Mouse (Mus musculus) adrenal gland, adult 18-20 months (tissue): ENCODE results near the gene Xylt1. TPM values are rescaled to one million over a fixed set of nuclear protein-coding genes. Genes with fewer than 3 reads are reported as not detected.

ENCODE experiments used
- DNase-seq, 2 experiments: peaks; one replicate each; pipeline ENCODE4 v3.0.0; 2021 to 2022; ENCODE audit warnings: low spot score in 2 of 2
- total RNA-seq, 2 experiments: library from RNA; stranded (reverse); gene quantifications; 1 replicate in 1 of 2; 2 replicates in 1 of 2; pipeline ENCODE4 v1.2.3; 2021

Gene Xylt1
- total RNA-seq, 2 experiments from 2014 or later = 6.0 to 6.2 TPM

DNA sequence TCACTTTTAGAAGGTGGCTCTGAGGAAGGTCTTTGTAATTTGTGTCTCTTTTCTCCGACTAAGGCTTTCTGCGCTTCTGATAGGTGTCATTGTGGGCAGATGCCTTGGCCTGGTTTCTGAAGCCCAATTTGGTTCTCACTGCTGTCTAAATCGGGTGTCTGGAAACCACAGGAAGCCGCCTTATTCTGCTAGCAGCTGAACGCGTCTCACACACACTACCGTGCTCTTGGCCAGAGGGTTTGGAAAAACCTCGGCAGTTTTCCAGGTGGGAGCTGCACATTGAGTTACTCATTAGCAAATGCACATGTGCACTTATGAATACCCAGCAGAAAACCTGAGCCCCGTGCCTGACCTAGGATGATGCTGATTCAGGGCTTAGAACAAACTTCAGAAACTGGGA is 52.9 kb downstream of the Xylt1 start:
- no peak for DNase-seq

DNA sequence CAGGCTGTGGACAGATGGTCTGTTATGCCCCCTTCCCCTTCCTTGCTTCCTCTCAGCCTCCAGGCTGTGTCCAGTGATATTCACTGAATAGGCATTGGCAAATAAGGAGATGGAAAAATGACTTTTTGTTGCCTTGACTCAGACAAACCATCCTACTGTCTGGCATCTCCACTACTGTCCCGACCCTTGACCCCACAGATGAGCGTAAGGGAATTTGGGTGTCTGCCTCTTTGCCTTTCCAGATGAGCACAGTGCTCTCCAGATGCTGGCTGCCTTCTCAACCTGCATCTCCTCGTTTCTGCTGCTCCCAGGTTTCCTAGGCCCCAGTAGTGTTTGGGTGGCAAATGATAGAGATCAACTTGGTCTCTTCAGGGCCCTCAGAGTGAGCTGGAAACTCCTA is 54.3 kb downstream of the Xylt1 start:
- no peak for DNase-seq

DNA sequence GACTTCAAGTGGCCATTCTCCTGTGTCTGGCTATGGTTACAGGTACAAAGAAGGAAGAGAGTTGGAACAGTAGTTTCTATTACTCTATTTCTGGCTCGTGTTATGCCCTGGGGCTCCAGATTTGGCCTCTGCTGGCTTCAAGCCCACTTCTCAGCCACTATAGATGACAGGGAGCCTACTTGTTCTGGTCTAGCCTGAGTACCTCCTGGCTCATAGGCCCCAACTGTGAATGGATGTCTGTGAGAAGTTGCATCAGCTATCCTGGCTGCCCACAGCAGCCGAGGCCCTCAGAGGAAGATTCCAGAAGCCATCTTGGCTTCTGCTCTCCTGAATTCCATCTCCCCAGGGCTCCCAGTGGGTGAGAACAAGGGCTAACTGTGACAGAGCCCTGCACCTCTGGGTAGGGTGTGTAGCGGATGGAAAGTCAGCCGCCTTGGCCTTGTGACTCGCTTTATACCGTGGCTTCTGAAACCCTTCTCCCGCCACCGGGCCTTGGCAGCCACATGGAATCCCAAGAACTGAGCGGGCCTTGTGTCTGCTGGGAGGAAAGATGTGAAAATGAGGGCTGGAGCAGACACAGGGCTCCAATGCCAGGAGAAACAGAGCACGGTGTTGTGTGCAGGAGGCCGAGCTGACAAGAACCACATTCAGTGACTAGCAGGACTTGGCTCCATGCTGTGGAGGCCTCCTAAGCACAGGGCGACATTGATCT is 55.1 kb downstream of the Xylt1 start:
- no peak for DNase-seq

DNA sequence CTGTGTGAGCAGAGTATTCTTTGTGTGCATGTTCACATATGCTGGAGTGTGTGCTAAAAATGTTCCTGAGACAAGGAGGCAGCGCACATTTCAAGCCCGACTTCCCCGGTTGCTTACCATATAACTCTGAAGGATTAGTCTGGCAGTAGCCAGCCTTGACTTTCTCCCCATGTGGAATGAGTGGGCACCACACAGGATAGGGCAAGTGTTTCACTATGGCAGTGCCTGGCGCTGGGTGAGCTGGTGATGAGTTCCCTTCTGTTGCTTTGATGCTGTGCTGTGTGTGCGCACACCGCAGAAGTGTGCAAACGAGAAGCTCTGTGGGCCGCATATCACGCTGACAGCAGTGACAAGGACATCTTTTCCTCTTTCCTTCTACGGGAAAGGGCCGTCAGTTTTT is 56.1 kb downstream of the Xylt1 start:
- no peak for DNase-seq

DNA sequence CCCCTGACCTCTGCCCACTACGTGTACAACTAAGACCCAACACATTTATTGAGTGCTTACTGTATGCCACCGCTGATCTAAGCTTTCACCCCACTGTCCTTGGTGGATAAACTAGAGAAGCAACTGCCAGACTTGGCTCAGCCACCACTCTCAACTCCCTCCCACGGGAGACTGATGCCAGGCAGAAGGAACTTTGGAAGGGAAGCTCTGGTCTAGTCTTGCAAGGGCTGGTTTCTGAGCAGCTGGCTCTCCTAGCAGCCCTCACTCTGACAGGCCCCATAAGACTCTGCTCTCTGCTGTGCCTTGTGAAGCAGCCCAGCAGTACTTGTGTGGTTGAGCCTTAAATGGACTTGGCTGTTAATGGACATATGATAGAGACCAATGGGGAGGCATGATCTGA is 60.2 kb downstream of the Xylt1 start:
- DNase-seq = no peak

DNA sequence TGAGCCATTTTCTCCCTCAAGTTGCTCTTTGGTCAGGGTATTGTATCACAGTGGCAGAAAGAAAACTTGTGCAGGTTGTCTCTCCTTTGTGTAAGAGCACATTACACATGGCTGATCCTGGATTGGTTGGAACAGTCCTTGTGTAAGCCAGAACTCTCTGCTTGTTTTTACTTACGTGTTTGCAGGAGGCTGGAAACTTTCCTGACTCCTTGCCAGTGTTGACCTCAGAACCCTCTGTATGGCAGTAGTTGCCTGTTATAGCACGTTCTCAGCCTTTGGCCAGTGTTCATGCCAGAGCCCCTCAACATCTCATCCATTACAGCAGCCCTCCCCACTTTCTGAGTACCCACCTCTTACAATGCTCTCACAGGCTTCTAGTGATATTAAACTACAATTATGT is 61.9 kb downstream of the Xylt1 start:
- no peak for DNase-seq

DNA sequence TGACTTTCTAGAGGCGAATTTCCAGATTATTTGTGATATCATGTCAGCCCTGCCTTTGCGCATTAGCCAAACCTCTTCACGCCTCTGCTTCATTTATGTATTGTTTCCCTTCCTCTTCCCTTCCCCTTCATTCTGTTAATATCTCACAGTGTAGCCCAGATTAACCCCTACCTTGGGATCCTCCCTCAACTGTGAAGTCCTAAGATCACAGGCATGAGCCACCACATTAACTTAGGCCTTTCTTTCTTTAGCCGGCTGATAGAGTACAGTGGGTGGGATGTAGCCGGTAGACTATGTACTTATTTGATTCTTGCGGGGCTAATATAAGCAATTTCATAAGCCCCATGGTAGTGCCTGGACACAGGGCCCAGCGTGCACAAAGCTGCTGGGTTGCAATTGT is 62.4 kb downstream of the Xylt1 start:
- no peak for DNase-seq

DNA sequence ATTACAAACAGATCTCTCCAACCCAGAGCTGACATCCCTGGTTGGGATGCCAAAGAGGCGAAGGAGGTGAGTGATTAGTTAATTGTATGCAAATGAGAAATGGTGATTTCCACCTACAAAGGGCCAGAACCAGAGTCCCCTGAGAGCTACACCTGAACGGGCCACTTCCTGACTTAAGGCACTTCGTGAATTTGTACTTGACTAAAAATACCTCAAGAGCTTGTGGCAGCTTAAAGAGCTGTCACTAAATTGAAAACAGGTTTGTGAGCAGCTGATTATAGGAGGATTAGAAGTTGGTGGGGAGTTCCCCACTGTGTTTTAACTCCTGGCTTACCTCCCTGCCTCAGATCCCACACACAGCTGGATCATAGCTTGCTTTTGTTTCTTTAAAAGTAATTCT is 64.7 kb downstream of the Xylt1 start:
- no peak for DNase-seq

DNA sequence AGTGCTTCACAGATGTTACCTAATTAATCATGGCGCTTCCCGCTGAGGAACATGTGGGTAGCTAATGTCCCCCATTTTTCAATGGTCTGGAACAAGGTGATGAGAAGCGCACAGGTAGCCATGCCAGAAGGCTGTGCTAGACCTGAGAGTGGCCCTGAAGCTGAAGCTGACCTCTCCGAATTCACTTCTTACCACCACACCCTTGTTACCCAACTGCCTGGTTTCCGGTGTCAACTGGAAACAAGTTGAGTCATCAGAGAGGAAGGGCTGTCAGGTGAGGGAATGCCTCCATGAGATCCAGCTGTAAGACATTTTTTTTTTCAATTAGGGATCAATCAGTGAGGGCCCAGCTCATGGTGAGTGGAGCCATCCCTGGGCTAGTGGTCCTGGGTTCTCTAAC is 68.8 kb downstream of the Xylt1 start:
- DNase-seq = no peak

DNA sequence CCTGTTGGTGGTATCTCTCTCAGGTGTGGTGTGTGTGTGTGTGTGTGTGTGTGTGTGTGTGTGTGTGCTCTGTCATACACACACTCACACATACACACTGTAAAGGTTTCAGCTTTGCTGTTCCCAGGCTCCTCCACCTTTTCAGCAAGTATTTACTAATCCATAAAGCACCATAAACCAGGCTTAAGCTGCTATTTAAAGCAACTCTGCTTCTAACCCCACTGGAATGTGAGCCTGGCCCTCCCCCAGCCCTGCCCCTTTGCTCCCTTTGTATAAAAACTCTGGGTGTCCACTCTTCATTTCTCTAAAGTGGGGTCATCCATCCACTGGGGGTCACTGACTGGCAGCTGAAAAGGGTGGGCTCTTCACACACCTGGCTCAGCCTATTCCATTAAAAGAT is 70.4 kb downstream of the Xylt1 start:
- DNase-seq = no peak

DNA sequence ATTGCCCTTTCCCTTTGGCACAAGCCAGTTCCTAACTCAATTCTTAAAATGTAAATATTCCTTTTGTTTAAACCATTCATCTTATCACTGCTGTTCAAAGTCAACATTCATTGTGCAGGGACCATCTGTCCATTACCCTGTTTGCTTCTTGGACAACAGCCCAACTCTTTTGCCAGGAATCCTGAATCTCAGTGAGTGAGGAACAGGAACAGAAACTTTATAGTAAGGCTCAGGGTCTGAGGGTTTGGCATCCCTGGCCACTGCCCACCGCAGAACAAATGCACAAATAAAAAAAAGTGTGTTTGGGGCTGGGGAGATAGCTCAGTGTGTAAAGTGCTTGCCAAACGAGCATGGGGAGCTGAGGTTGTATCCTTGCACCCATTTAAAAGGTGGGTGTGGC is 71.5 kb downstream of the Xylt1 start:
- DNase-seq = no peak

DNA sequence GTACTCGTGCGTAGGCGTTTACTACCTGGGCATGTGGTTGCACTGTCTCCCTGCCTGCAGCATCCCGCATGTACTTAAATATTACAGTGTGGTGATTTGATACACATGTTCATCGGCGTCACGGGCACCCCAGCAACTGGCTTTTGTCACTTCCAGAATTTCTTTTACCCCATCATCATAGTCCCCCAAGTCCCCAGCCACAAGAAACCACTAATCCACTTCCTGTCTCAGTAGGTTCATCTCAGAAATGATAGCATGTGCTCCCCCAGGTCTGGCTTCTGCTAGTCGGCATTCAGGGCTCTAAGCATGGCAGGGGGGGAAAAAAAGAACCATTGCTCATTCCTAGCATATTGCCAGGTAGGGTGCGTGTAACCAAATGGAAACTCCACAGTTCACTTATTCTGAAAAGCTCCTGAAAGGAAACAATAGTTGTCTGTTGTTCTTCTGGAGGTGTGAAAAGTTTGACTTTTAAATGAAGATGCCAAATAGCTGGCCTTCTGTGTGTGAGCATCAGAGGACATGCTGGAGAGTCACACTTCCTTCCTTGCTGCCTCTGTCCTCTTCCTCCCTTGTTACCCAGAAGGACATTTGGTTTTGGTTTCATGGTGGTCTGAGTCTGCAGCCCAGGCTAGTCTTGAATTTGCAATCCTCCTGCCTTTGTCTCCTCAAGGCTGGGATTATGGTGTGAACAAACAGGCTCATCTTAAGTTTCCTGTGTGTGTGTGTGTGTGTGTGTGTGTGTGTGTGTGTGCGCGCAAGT is 74.2 kb downstream of the Xylt1 start:
- DNase-seq = no peak

DNA sequence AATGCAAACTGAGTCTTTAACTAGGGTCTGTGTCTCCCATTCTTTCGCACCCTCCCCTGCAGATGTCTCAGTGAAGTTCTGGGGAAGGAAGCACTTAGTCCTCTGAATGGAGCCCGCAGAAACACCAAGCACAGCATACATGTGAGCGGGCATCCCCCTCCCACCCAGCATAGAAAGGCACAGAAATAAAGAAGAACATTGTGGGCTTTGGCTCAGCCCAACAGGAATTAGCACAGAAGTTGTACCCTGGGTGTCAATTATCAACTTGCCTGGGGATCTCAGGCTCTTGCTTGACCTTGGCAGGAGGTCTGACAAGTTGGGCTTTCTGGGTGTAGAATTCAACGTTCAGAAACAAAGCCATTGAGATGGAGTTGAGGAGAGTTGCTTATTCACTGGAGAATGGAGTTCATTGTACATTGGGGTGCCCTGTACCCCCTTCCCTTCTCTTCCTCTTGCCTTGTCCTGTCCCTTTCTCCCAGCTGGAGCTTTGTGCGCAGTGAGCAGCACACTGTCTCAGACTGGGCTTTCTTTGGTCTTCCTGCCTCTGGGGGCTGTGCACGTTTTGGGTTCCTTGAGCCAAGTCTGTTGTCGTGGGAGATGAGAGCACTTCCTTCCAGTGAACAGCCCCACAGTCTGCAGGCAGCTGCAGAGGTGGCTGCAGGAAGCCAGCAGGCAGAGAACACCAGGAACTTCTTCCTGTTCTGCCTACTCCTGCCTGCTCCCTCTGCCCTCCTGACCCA is 81.6 kb downstream of the Xylt1 start:
- no peak for DNase-seq

DNA sequence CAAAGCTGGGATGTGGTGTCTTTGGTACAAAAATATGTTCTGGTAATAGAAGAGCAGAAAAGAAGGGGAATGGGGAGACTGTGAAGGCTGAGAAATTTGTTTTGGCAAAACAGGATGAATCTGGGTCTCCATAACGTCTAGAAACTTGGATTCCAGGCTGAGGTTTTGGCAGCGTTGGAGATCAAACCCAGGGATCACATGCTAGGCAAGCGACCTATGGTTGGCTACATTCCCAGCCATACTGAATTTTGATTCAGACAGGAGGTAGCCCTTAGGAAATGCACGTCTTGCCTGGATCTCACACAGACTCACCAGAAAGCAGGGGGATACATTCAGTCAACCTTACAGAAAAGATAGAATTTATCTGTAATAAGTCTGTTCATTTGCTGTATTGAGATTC is 84.2 kb downstream of the Xylt1 start:
- no peak for DNase-seq

DNA sequence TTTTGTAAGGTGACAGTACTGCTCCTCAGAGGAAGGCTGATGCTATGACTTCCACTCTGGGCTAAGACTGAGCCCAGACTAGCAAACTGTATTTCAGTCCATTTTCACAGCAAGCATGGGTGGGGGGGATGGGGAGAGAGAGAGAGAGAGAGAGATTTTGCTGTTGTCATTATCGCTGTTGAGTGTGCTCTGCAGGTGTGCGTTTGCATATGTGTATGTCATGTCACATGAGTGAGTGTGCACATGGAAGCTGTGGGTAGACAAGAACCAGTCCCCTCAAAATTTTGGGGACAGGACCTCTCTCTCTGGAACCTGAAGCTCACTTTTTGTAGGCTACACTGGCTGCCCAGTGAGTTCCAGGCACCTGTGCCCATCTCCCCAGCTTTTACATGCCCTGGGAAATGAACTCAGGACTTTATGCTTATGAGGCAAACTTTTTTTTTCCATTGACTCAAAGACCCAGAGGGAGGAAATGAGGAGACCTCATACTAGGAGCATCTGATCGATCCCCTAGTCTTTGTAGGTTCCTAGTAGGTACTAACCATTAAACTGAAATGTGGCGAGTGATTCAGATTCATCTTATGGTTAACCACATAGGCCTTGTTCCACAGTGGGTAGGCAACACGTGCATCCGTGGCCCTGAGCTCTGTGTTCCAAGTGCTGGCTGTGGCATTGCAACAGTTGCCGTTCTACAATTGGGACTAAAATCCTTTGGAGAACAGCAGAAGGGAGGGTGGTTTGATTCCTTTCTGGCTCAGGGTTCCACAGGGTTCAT is 85.4 kb downstream of the Xylt1 start:
- no peak for DNase-seq

DNA sequence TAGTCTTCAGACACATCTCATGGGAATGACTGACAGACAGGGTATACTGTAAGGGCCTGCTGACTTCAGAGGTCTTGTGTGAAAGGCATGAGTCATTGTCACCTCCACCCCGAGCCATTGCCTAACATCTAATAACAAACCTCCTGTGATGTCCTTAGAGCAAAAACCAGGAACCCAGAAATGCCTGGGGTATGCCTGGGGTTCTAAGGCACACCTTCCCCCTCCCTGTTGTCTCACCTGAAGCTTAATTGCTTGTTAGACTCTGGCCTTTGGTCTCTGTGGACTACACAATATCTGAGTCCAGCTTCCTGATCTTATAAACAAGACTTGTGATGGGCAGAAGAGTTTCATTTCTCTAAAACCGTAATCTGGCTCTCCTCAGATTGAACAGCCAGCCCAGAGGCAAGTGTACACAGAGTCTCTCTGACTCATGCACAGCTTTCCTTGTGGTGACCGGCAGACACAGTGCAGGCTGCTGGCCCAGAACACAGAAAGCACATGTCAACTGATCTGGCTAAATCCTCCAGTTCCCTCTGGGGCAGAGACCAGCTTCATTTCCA is 89.5 kb downstream of the Xylt1 start:
- no peak for DNase-seq

DNA sequence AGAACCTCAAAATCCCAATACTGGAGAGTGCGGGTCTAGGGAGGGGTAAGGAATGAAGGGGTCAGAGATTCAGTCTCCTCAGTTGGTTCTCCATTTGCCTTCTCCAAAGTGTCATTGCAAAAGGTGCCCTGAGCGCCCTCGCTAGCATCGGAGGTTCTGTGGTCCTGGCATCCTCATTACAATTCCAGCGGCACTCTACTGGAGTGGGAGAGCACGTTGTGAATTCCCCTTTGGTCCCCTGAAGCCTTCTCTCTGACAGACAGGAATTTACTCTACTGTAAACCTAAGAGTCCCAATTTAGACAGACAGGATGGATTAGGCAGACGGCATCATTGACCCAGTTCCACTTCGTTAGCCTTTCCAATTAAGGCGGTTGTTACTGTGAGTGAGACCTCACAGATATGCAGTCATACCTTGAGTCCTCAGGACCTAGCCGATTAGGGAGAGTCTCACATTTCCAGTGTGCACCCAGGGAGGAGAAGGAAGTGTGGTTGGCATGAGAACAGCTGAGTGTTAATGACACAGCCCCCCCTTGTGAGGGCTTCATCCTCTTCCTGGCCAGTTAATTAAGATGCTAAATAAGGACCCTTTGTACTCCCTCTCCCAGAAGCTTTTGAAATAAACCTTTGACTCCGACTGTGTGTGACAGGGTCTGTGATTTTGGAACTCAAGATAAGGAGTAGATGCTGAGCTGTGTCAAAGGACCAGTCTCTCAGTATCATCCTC is 91.4 kb downstream of the Xylt1 start:
- DNase-seq = no peak

DNA sequence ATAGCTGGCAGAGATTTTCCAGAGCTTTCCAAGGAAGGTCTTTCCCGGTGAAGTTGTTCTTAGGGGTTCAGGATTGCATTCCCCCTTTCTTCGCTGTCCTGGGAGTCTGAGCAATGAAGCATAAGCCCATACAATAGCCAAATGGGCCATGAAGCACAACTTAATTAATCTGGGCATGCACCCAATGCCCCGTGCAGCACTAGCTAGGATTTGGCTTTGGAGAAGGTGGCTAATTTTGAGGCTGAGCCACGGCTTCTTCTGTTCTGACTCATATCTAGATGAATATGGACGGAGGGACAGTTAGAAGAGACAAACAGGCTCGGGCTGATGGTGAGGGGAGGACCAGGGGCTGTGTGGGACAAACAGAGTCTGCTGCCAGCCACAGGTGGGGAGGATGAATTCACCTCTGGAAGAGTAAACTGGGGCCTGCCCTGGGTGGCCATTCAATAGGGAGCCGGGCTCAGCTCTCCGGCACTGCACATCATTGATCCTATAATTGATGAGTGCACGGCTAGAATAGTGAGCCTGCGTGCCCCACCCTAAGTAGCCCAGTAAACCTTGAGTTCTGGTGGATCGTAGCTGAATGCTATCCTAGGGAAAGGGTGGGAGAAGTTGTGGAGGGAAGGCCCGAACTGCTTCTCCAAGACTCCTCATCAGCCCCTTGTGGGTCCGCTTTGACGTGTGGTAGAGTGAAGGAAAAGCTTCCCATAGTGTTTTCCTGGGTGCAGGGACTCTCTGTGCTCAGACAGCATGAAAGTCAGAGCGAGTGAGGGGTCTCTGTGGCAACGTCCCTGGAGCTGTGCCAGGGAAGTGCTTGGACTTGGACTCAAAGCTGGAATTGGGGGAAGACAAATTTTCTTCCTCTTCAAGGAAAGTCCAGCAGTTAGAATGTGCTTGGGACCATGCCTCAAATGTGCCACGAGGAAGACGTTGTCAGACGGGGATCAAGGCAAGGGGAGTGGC is 92.3 kb downstream of the Xylt1 start:
- no peak for DNase-seq

DNA sequence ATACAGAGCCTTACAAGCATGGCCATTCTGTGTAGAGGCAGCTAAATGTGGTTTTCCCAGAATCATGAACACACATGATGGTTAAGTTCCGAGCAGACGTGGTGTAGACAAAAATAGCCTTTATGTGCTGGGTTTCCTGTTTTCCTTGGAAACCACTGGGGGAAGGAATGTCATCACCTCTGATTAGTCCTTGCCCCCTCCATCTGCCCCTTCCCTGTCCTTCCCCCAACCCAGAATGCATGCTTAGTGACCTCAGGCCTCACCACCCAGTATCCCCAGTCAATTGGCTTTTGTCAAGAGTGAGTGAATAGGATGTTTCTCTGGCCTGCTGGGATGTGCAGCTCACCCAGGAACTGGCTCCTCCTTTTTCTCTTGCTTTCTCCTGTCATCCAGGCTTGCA is 93.5 kb downstream of the Xylt1 start:
- no peak for DNase-seq
